Mouse (Mus musculus) lung, postnatal 0 days (tissue): Measurements from ENCODE around the gene Prrc2b. TPM values are rescaled to one million over a fixed set of nuclear protein-coding genes. Genes with fewer than 3 reads are reported as not detected.

Experiments
- ATAC-seq: fragments of 200-750 bp; cut with Nextera tagmentation; 2 replicates; pipeline ENCODE4 v1.8.0; 2017; ENCODE audit warnings: moderate library complexity
- DNase-seq: peaks from one replicate; pipeline ENCODE4 v3.0.0-alpha.2; 2016; ENCODE audit warnings: low spot score
- H3K27ac ChIP-seq: fragments of 300-500 bp; sonication (generic); 2 replicates; pipeline ENCODE4 v1.5.1; 2014; ENCODE audit warnings: antibody characterized with exemption, mild to moderate bottlenecking, low read length, mixed read lengths
- H3K27me3 ChIP-seq: fragments of 300-500 bp; sonication (generic); replicated peaks from 2 replicates; pipeline ENCODE4 v1.6.1; 2014; ENCODE audit warnings: low read length, mixed read lengths; ENCODE audit not compliant: insufficient read depth
- H3K36me3 ChIP-seq: fragments of 300-500 bp; sonication (generic); 2 replicates; pipeline ENCODE4 v1.6.1; 2014; ENCODE audit warnings: low read length, mixed read lengths; ENCODE audit not compliant: insufficient read depth
- H3K4me1 ChIP-seq: fragments of 300-500 bp; sonication (generic); 2 replicates; pipeline ENCODE4 v1.6.1; 2014; ENCODE audit warnings: antibody characterized with exemption, low read depth, low read length, mixed read lengths; ENCODE audit not compliant: insufficient read depth
- H3K4me2 ChIP-seq: fragments of 300-500 bp; sonication (generic); replicated peaks from 2 replicates; pipeline ENCODE4 v1.6.1; 2014; ENCODE audit warnings: low read depth, mild to moderate bottlenecking, low read length, moderate library complexity, mixed read lengths
- H3K4me3 ChIP-seq: fragments of 300-500 bp; sonication (generic); 2 replicates; pipeline ENCODE4 v1.5.1; 2014; ENCODE audit warnings: low read depth, low read length
- H3K9ac ChIP-seq: fragments of 300-500 bp; sonication (generic); replicated peaks from 2 replicates; pipeline ENCODE4 v1.6.1; 2014; ENCODE audit warnings: low read depth, mild to moderate bottlenecking
- H3K9me3 ChIP-seq: fragments of 300-500 bp; sonication (generic); 2 replicates; pipeline ENCODE4 v1.6.1; 2016; ENCODE audit warnings: low read length, mixed read lengths
- CTCF ChIP-seq: IDR thresholded peaks from 2 replicates; pipeline ENCODE4 v1.5.1; 2016; ENCODE audit warnings: antibody characterized with exemption, mild to moderate bottlenecking
- EP300 ChIP-seq: IDR thresholded peaks from 2 replicates; pipeline ENCODE4 v1.6.1; 2016; ENCODE audit warnings: antibody characterized with exemption, mild to moderate bottlenecking, control low read depth
- WGBS: fragments of 180-500 bp; shearing (Covaris S2); extraction: QIAGEN DNeasy Blood & Tissue Kit; methylation state at CpG from one replicate; pipeline ENCODE4 v1.1.7; 2014; 5-methylcytosine and 5-hydroxymethylcytosine counted together
- polyA plus RNA-seq: library from polyadenylated mRNA; unstranded; fragments of >200 nt; fragmentation: Nextera tagmentation; extraction: Ambion mirVana; gene quantifications from 2 replicates; pipeline ENCODE4 v1.2.1, GENCODE M21; 2015

Prrc2b gene
- polyA plus RNA-seq, 1 experiment from 2014 or later, result 21.2 TPM

GRCm38 (mm10) chr2:32235433-32235832 is 84.6 kb downstream of the Prrc2b start:
- TF ChIP-seq CTCF (no peak), EP300 (no peak)
- WGBS, result 17% methylated on average over 7 of the region's 7 CpGs
- DNase-seq, result peak; percentile 15
- ATAC-seq, result no peak
- Histone ChIP-seq H3K27me3 (no peaks in the 10 kb centered on the region), H3K4me3 (no peak overlapping the region), H3K9ac (no peak overlapping the region), H3K9me3 (no peaks in the 10 kb centered on the region), H3K4me1 (peaks cover 6% of the 10 kb centered on the region; the same call in 1 of the 2 replicates), H3K36me3 (peaks cover 20% of the 10 kb centered on the region), H3K27ac (no peak overlapping the region), H3K4me2 (peak overlapping the region; percentile 80)

- H3K36me3 ChIP-seq, result peaks cover 13% of the 10 kb centered on the region; the same call in 1 of the 2 replicates
- peak within 1 kb of the TSS; percentile 60 for H3K9ac ChIP-seq
- H3K27ac ChIP-seq, result peak within 1 kb of the TSS; percentile 87
- TF ChIP-seq EP300 (no peak), CTCF (peak; percentile 21; the same call in 1 of the 2 replicates)
- WGBS, result under 1% methylated on average over 54 of the region's 54 CpGs
- H3K4me2 ChIP-seq, result peak within 1 kb of the TSS; percentile 80
- DNase-seq (peak; percentile 98), ATAC-seq (peak; percentile 93)
- H3K9me3 ChIP-seq, result no peaks in the 10 kb centered on the region
- H3K27me3 ChIP-seq, result no peaks in the 10 kb centered on the region
- H3K4me1 ChIP-seq, result peaks cover 6% of the 10 kb centered on the region; the same call in 1 of the 2 replicates
- H3K4me3 ChIP-seq, result peak within 1 kb of the TSS; percentile 61
Measured at GRCm38 (mm10) chr2:32235886-32236759, 85.2 kb downstream of the Prrc2b start, which contains the start of gene Pomt1. Gene Pomt1 (plus strand): TSS chr2:32236590.

- peaks cover 6% of the 10 kb centered on the region; the same call in 1 of the 2 replicates for H3K36me3 ChIP-seq
- peak overlapping the region; percentile 68 for H3K27ac ChIP-seq
- DNase-seq, result peak; percentile 88
- peak overlapping the region; percentile 61 for H3K4me3 ChIP-seq
- H3K27me3 ChIP-seq, result no peaks in the 10 kb centered on the region
- H3K4me2 ChIP-seq, result peak overlapping the region; percentile 80
- H3K9me3 ChIP-seq, result no peaks in the 10 kb centered on the region
- peak overlapping the region; percentile 53 for H3K9ac ChIP-seq
- WGBS, result under 1% methylated on average over 20 of the region's 20 CpGs
- TF ChIP-seq CTCF (peak; percentile 56), EP300 (no peak; the same call in 1 of the 2 replicates)
- ATAC-seq, result peak; percentile 57
- H3K4me1 ChIP-seq, result peaks cover 6% of the 10 kb centered on the region; the same call in 1 of the 2 replicates
Measured at GRCm38 (mm10) chr2:32236760-32237487, 86.0 kb downstream of the Prrc2b start.

- Histone ChIP-seq H3K9ac (peak overlapping the region; percentile 53; the same call in 1 of the 2 replicates), H3K36me3 (no peaks in the 10 kb centered on the region), H3K4me1 (peaks cover 6% of the 10 kb centered on the region; the same call in 1 of the 2 replicates), H3K27me3 (no peaks in the 10 kb centered on the region), H3K9me3 (no peaks in the 10 kb centered on the region), H3K4me3 (peak overlapping the region; percentile 61; the same call in 1 of the 2 replicates), H3K27ac (peak overlapping the region; percentile 68; the same call in 1 of the 2 replicates), H3K4me2 (peak overlapping the region; percentile 80)
- TF ChIP-seq CTCF (no peak), EP300 (no peak)
- no peak for ATAC-seq
- WGBS, result 24% methylated on average over 4 of the region's 4 CpGs
- DNase-seq, result peak; percentile 13
Measured at GRCm38 (mm10) chr2:32237571-32237970, 86.7 kb downstream of the Prrc2b start.

- peaks cover under 1% of the 10 kb centered on the region; the same call in 1 of the 2 replicates for H3K36me3 ChIP-seq
- H3K27ac ChIP-seq, result no peak overlapping the region
- no peaks in the 10 kb centered on the region for H3K27me3 ChIP-seq
- H3K4me2 ChIP-seq, result no peak overlapping the region
- no peak overlapping the region for H3K4me3 ChIP-seq
- TF ChIP-seq EP300 (no peak), CTCF (no peak)
- WGBS, result 89% methylated on average over 9 of the region's 9 CpGs
- no peak overlapping the region for H3K9ac ChIP-seq
- H3K9me3 ChIP-seq, result no peaks in the 10 kb centered on the region
- DNase-seq (no peak), ATAC-seq (no peak)
- peaks cover 6% of the 10 kb centered on the region; the same call in 1 of the 2 replicates for H3K4me1 ChIP-seq
Measured at GRCm38 (mm10) chr2:32238708-32239435, 88.0 kb downstream of the Prrc2b start.
